Mouse (Mus musculus) gastrocnemius, adult 2 months (tissue): ENCODE measurements around the gene Serpine1. TPM values are rescaled to one million over a fixed set of nuclear protein-coding genes. Genes with fewer than 3 reads are reported as not detected.
A peak's percentile ranks its signal among the peaks of the same experiment; 100 is the strongest.

Experiments used
- DNase-seq: peaks from one replicate; pipeline ENCODE4 v3.0.0; 2022
- H3K27ac ChIP-seq: fragments of 200-600 bp; 2 replicates; pipeline ENCODE4 v1.8.1; 2022; ENCODE audit warnings: mild to moderate bottlenecking
- H3K4me3 ChIP-seq: fragments of 200-600 bp; 2 replicates; pipeline ENCODE4 v1.8.1; 2022; ENCODE audit warnings: mild to moderate bottlenecking, moderate library complexity
- CTCF ChIP-seq: fragments of 200-600 bp; IDR thresholded peaks from 2 replicates; pipeline ENCODE4 v1.8.1; 2022; ENCODE audit warnings: antibody characterized with exemption, mild to moderate bottlenecking, moderate library complexity
- intact Hi-C: fragments of 180-260 bp; cut with DNase I; formaldehyde crosslinking; loops from one replicate; pipeline ENCODE4 v1.15.1; 2025
- total RNA-seq, 2 experiments: library from RNA; stranded (reverse); gene quantifications; 2 replicates each; pipeline ENCODE4 v1.2.3; 2021

Serpine1 gene
- total RNA-seq, 2 experiments from 2014 or later, result 2.5 to 2.8 TPM

DNA sequence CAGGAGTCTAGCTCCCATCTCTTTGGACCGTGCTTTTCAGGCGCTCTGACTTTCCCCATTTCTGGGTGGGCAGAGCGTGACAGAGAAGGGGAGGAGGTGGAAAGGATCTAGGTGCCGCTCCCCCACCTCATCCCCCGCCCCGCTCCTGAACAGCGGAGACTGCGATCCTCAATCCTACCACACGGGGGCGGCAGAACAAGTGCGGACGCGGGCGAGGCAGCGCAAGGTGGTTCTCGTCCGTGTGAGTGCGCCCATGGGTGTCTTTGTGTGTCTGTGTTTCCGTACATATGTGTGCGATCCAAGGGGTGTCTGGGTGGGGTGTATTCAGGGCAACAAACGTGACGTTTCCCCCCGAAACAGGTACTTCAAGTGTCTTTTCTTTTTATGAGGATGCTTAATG, 46.9 kb downstream of the Serpine1 start:
- no peak overlapping the region for H3K27ac ChIP-seq
- intact Hi-C loops, result loop anchor here (1.0 kb wide), 1 partner anchor 81 kb away; no protein-coding TSS in a partner anchor
- H3K4me3 ChIP-seq, result no peak overlapping the region
- DNase-seq, result peak; percentile 82
- TF ChIP-seq CTCF, result peak; percentile 98; the same call in 1 of the 2 replicates

DNA sequence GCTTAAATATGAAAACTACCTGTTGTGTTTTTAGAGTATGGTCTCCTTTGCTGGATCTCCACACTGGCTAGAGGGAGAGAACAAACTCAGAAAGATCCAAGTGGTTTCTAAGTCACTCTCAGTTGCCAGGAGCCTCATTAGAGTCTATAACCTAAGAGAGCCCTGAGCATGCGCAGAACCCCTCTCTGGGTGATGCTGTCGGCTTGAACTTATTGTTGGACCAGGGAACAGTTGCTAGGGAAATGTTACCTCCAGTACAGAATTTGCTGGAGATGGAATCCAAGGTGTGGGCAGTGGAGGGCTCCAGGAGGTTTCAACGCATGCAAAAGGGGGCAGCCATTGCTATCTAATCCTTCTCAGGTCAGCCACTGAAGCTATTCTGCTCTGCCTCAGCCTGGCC, 47.8 kb downstream of the Serpine1 start:
- intact Hi-C loops, result no loop called here

DNA sequence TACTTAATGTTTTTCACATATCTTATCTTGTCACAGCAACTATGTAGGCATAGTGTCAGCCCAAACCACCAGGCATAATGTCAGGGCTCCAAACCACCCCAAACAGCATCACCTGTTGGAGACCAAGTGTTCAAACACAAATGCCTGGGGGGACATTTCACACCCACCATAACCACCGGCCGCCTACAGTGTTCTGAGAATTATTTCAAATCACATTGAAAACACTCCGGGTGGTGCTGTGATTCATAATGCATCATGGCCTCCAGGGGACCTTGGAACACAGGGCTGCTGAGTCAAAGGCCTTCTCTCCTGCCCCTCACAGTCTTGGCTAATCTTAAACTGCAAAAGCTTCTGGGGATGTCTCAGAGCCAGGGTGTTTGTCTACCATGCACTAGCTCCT, 56.2 kb downstream of the Serpine1 start:
- TF ChIP-seq CTCF, result no peak
- DNase-seq, result no peak
- no peak overlapping the region for H3K27ac ChIP-seq
- H3K4me3 ChIP-seq, result no peak overlapping the region
- intact Hi-C loops, result no loop called here

More for the DNA sequence above, 47.8 kb downstream of the Serpine1 start:
- no peak overlapping the region for H3K4me3 ChIP-seq
- no peak for DNase-seq
- H3K27ac ChIP-seq, result no peak overlapping the region
- no peak for TF ChIP-seq CTCF

DNA sequence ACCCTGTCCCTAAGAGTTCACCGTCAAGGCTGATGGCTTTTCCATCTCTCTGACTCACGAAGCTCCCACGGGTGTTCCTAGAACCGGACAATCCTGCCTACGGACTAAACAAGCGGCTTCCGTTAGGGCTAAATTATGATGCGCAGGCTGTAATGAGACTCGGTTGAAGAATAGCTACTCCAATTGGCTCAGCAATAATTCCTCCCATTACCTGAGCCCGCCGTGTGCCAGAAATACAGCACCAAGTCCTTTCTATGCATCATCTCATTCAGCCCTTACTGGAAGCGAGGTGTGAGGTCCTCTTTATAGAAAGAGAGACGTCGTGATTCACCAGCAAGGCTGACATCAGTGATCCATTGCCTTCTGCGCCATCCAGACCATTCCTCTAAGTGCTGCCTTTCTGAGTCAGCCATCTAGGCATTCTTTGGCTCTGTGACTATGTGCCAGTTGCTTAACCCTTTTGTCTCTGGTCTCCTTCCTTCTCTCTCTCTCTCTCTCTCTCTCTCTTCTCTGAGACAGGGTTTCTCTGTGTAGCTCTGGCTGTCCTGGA, 59.6 kb downstream of the Serpine1 start:
- TF ChIP-seq CTCF, result no peak
- no peak overlapping the region for H3K4me3 ChIP-seq
- H3K27ac ChIP-seq, result no peak overlapping the region

More for the DNA sequence above, 59.6 kb downstream of the Serpine1 start:
- no peak for DNase-seq
- intact Hi-C loops, result no loop called here

Other genes with a start within 250 kb of the Serpine1 start
- 1 to 10 TPM; 1.4 to 2.1 TPM for gene Col26a1, start 189.1 kb downstream of the Serpine1 start, total RNA-seq
- gene Ift22, start 164.1 kb downstream of the Serpine1 start, total RNA-seq, result 1 to 10 TPM; 5.4 to 5.8 TPM
- 100 to 1,000 TPM; 179 to 181 TPM for gene Fis1, start 119.0 kb downstream of the Serpine1 start, total RNA-seq
- gene Cldn15, start 105.7 kb downstream of the Serpine1 start, total RNA-seq, result 1 to 10 TPM; 2.1 to 2.3 TPM
- 10 to 100 TPM; 15.2 to 20.6 TPM for gene Plod3, start 85.2 kb downstream of the Serpine1 start, total RNA-seq
- 10 to 100 TPM; 61.2 to 79.6 TPM for gene Znhit1, start 84.2 kb downstream of the Serpine1 start, total RNA-seq
- gene Vgf, start 45.9 kb downstream of the Serpine1 start, total RNA-seq, result not detected
- 10 to 100 TPM; 12.4 to 19.2 TPM for gene Ap1s1, start 26.1 kb downstream of the Serpine1 start, total RNA-seq
- 1 to 10 TPM; 7.5 to 9.3 TPM for gene Trim56, start 43.9 kb upstream of the Serpine1 start, total RNA-seq
- gene Muc3, start 77.1 kb upstream of the Serpine1 start, total RNA-seq, result not detected
- under 1 TPM; 0.13 to 0.28 TPM for gene Muc3a, start 140.1 kb upstream of the Serpine1 start, total RNA-seq
- 10 to 100 TPM; 13.7 to 17.9 TPM for gene Ache, start 215.3 kb upstream of the Serpine1 start, total RNA-seq
- 10 to 100 TPM; 14.2 to 15.1 TPM for gene Ufsp1, start 222.4 kb upstream of the Serpine1 start, total RNA-seq
- gene Srrt, start 235.4 kb upstream of the Serpine1 start, total RNA-seq, result 10 to 100 TPM; 38.7 to 46.2 TPM
- gene Trip6, start 242.1 kb upstream of the Serpine1 start, total RNA-seq, result 1 to 10 TPM; 2.1 to 3.1 TPM